Mouse (Mus musculus) gastrocnemius, postnatal 10 days (tissue): ENCODE measurements around the gene Tomm40l. TPM values are rescaled to one million over a fixed set of nuclear protein-coding genes. Genes with fewer than 3 reads are reported as not detected.

ENCODE experiments used
- DNase-seq: peaks from one replicate; pipeline ENCODE4 v3.0.0; 2021; ENCODE audit warnings: mixed read lengths
- total RNA-seq, 2 experiments: library from RNA; stranded (reverse); gene quantifications; 2 replicates each; pipeline ENCODE4 v1.2.3; 2021

Gene Tomm40l
- total RNA-seq, 2 experiments from 2014 or later = 42.2 to 44.7 TPM

DNA sequence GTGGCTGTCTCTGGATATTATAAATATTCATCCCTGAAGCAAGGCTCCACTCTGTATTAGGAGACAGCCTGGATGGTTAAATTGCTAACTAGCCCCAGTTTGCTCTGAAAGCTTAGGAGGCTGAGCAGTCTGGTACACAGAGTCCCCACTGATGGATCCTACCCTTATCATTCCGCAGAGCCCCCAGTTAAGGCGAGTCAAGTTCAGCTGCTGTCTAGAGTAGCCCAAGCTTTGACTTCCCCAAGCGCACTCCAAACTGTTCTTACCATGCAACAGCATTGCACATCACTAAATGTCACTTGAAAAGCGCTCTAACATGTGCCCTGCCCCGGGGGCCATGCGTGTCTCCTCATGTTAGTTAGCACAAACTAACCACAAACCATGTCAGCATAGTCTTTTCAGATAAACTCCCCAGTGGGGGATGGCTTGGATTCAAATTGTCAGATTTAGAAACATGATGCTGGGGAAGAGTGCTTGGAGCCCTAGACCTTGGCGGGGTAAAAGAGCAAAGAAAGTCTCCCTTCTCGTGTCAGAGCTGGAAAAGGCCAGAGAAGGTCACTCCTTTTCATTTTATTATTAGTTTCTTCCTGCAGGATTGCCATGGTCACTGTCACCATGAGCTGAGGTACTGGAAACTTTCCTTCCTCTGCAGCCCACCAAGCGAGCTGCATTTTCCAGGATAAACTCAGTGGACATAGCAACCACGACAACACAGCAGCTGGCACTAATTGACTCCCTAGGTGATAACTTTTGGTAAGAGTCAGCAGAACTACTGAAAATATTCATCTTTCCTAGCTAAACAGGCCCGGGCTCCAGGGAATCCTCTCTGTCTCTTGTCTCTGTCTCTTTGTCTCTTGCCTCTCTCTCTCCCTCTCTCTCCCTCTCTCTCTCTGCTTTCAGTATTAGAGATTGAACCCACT lies 28.1 kb downstream of the Tomm40l start:
- no peak for DNase-seq

DNA sequence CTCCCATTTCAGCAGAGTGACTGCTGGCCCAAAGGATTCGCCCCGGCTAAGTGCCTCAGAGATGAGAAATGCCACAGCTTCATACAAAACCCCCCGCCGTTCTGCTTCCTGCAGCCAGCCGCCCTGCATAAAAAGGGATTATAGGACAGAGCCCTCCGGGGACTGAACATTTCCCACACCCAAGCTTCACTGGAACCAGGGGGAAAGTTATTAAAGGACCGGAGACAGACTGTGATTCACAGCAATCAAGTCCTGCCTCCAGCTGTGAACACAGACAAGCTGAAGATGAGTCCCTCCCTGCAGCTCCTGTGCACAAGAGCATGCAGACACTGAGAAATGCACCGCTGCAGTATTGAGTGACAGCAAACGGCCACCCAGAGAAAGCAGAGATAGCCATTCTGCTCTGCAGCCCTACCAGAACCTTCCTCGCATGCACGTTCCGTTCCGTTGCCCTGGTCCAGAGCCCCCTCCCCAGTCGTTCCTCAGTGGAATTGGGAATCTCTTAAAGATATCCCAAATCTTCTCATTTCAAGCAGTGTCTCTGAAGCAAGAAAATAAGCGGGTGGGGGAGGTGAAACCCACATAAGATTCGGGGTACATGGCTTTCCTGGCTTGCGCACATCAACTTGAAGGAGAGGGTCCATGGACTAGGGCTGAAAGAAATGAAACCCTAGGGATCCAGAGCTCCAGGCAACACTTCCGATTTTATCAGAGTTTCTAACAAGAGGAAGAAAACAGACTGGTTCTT lies 29.0 kb downstream of the Tomm40l start:
- no peak for DNase-seq

DNA sequence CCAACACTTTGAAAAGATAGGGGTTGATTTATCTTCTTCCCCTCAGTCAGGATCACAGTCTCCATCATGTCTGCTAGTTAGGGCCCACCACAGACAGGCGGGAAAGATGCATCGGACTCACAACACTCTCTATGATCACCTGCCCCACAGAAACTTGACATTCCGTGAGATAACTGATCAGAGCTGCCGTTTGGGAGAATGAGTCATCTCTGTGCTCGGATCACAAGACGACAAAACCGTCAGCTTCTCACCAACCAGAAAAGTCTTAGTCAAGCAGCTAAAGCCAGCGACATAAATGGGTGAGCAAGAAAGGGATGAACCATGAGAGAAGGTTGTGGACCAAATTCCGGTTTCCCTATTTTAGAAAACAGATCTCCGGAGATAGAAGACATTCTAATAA lies 30.0 kb downstream of the Tomm40l start:
- DNase-seq = no peak

DNA sequence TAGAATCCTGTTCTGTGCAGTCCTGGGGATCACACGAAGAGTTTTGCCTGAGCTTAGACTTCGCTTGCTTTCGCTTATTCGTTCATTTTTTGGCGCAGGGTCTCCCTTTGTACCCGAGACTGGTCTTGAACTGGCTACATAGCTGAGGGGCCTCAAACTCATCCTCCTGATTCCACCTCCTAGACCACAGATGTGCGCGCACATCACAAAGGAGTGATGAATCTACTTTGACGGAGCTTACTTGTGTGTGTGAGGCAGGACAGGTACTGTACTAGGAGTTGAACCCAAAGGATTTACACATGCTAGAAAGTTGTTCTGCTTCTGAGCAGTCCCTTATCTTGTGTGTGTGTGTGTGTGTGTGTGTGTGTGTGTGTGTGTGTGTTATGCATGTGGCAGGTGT lies 31.5 kb downstream of the Tomm40l start:
- DNase-seq = no peak

DNA sequence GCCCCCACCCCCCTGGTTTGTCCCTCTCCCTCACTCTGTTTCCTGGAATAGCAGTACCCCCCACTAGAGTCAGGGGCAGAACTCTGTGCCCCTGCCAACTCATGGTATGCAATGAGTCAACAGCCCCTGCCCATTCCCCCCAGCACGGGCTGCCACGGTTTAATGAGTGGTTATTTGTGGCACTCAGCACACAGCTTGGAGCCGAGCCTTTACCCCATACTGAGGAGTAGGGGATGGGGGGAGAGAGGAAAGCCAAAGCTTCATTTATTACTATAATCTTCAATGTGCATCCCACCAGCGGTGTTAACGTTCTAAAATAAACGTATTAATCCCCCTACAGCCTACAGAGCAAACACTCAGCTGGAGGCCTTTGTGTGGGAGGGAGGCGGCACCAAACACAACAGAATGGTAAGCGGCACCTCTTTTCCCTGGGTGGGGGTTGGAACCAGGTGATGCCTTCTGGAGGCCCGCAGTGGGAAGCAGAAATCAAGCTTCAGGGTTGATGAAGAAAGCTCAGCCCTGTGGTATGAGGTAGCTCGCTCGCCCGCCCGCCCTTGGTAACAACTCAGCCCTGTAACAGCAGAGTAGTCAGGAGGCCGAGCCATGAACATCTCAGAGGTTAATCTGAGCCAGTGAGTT lies 32.7 kb downstream of the Tomm40l start:
- no peak for DNase-seq

DNA sequence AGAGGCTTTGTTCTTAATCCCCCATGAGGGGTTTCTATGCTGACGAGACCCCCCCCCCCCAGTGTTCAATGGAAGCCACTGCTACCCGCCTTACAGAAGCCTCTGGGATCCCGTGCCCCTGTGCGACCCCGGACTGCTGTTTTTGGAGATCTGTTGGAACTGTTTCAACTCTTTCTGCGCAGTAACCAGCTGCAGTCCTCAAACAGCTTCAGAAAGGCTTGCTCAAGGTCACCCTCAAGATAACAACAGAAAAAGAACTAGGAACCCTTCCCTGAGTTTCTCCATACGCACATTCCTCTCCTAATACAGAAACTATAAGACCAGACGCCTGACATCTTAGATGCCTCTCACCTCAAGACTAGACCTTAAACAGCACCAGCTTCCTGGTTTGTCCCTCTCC lies 33.3 kb downstream of the Tomm40l start:
- DNase-seq = no peak

DNA sequence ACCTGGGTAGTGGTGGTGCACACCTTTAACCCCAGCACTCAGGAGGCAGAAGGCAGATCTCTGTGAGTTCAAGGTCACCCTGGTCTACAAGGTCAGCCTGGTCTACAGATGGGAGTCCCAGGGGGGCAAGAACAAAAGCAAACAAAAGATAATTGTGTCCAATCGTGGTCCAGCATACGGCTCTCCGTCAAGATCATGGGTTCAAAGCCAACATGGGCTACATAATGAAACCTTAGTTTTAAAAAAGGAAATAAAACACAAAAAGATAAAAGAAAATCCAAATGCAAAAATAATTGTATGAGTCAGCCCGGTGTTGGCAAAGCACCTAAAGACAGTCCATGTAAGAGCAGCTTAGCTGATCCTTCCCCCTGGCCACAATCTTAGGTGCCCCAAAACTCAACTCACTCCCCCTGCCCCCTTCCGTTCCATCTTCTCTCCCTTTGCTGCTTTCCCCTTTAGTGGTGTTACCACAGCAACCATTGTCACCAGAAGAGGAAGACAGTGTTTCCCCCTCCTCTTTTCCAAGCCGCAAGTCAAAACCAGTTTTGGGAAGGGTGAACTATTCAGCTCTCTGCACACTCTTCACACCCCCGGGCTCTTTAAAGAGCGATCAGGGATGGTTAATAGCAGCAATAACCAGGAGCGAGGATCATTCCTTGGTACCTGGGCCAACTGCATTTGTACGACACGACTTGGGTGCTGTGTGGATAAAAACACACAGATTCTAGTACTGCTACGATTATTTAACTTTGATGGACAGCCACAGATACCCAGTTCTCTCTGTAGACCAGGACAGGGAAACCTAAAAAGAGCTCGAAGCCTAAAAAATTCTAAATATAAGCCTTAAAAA lies 34.2 kb downstream of the Tomm40l start:
- no peak for DNase-seq

DNA sequence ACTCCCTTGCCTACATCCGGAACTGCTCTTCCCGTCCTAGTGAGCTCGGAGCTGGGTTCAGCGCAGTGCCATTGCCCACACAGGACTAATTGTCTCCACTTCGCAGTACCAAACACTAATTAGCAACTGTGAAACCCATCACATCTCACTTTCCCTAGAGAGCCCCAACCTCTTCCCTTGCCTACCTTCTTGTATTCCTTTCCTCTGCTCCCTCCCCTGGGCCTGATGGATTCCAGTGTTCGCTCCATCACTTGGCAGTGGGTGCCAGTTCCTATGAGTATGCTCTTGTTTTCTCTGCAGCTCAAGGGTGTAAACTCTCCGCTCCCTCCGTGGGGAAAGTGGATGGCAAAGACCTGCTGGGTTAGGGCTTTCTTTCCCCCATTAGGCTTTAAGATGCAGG lies 36.7 kb downstream of the Tomm40l start:
- DNase-seq = no peak

DNA sequence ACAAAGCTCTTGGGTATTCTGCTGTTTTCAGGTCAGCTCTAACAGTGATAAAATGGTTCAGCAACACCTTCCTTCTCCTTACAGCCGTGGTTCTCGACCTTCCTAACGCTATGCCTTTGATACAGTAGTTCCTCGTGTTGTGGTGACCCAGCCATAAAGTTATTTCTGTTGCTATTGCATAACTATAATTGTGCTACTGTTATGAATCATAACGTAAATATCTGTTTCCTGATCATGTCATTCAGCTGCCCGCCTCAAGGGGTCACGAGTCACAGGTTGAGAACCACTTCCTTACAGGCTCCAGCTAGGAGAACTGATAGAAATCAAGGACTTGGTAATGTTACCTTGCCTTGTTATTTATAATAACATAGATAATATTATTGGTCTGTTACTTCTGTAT lies 38.0 kb downstream of the Tomm40l start:
- DNase-seq = no peak

DNA sequence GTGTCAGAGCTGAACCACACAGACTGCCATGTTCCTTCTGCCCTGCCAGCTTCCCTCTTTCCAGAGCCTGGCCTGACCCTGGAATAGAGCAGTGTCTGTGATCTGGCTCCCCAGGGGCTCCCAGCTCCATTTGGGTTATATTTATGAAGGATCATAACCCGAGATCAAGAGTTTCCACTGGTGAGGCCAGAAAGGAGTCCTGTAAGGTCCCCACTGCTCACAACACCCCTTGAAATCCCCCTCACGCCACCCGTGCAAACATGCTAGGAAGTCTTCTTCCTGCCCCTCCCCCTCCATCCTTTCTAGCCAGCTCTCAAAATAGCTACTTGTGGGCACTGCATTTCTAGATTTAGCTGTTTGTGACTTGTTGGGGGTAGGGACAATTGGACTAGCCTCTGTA lies 38.7 kb downstream of the Tomm40l start:
- no peak for DNase-seq

DNA sequence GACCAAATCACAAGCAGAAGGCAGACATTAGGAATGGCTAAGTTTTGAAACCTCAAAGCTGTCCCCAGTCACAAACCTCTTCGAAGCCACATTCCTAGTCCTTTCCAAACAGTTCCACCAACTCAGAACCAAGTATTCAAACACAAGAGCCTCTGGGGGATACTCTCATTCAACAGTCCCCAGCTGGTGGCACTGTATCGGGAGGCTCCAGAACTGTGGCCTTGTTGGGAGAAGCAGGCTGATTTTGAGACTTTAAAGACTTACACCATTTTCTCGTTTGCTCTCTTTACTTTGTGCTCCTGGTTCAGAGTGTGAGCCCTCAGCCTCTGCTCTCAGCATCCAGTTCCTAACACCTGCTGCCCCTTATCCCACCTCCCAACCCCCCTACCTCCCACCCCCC lies 39.3 kb downstream of the Tomm40l start:
- no peak for DNase-seq

DNA sequence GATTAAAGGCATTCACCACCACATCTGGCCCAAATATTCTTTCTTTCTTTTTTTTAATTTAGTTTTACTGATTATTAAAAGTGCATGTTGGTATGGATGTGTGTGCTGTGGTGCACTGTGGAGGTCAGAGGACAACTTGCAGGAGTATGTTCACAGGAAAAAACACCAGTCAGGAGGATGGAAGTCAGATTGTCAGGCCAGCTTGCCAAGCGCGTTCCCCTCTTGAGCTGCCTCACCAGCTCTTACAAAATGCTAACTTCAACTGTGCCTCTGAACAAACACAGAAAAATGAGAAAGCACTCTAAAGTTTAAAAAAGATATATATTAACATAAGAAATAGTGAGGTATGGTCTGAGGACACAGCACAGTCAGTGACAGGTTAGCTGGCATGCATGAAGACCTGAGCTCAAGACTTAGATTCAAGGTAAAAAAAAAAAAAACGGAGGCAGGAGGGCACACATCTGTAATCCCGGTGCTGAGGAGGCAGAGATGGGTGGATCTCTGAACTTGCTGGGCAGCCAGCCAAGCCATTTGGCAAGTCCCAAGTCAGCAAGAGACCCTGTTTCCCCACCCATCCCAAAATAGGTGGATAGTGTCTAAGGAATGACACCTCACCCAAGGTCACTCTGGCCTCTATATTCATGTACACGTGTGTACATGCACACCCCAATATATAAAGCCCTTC lies 42.7 kb downstream of the Tomm40l start:
- no peak for DNase-seq

DNA sequence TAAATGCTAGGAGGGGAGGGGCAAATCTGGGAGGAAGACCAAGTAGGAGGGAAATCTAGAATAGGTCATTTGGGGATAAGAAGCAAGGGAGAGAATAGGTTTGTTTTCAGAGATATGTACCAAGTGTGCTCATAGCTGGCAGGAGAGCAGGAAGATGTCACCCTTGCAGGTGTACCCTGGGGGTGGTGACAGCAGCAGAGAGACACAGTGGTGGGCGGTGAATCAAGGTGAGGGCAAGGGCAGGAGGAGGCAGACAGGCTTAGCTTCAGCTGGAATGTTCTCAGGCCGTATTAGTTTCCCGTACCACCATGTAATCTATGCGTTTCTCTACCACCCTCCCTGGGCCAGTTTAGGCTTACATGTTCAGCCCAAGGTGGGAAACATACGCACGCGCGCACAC lies 49.5 kb downstream of the Tomm40l start:
- no peak for DNase-seq

DNA sequence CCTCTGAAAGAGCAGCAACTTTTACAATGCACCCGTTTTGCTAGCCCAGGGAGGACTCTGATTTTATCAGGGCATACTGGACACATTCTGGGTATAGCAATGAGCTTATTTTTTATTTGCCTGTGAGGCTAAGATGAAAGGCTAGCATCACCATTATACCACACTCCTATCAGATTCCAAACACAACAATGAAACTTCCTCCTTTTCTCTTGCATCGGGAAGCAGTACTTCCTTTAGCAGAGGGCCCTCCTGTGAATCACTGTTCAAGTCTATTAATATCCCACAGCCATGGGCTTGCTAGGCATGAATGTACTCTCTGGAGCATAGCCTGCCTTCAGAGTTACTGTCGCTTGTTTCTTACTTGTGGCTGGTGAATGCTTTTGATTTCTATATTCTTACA lies 51.2 kb downstream of the Tomm40l start:
- DNase-seq = no peak

DNA sequence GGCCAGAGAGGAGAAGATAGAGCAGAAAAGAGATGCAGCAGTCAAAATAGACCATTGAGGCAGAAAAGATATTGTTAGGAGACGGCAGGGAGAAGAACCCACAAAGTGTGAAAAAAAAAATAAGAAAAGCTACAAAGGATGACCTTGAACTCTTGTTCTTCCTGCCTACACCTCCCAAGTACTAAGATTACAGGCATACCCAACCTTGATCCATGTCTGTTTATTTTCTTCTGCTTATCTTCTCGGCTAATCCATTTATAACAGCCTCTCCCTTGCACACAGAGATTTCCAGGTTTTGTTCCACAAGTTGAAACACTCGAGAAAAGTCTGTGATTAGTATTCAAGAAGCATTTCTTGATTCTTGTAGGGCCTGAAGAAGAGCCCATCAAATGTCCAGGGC lies 52.4 kb downstream of the Tomm40l start:
- DNase-seq = no peak

DNA sequence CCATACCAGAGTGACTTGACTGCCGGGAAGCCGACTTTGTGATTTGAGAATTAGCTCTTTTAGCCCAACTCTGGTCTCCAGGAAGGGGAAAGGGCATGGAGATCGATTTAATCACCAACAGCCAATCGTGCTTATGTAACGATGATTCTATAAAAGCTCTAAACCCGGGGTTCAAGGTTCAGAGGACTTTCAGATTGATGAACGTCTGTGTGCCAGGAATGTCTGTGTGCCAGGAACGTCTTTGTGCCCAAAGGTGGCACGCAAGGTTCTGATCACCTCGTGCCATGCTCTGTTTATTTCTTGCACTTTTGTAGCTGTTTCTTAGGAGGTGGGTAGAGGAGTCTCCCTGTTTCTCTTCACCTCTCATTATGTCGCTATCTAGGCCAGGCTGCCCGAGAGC lies 53.4 kb downstream of the Tomm40l start:
- DNase-seq = no peak

Other genes with a start within 250 kb of the Tomm40l start
- gene Fcgr2b, start 246.0 kb downstream of the Tomm40l start, total RNA-seq = 1 to 10 TPM; 6.2 to 6.9 TPM
- under 1 TPM; 0.19 to 0.41 TPM for gene Fcgr4, start 203.6 kb downstream of the Tomm40l start, total RNA-seq
- 1 to 10 TPM; 9.3 to 9.4 TPM for gene Fcgr3, start 157.6 kb downstream of the Tomm40l start, total RNA-seq
- 1 to 10 TPM; 1.2 to 1.8 TPM for gene Cfap126, start 108.6 kb downstream of the Tomm40l start, total RNA-seq
- gene Sdhc, start 71.9 kb downstream of the Tomm40l start, total RNA-seq = 100 to 1,000 TPM; 568 to 707 TPM
- 100 to 1,000 TPM; 478 to 752 TPM for gene Mpz, start 71.8 kb downstream of the Tomm40l start, total RNA-seq
- gene Pcp4l1, start 26.2 kb downstream of the Tomm40l start, total RNA-seq = 10 to 100 TPM; 11.6 to 11.8 TPM
- not detected for gene Nr1i3, start 8.5 kb downstream of the Tomm40l start, total RNA-seq
- 1 to 10 TPM in 1 of 2 experiments, not detected in 1; 4.2 TPM for gene Apoa2, start 2.5 kb upstream of the Tomm40l start, total RNA-seq
- 10 to 100 TPM; 10.4 to 13.3 TPM for gene Fcer1g, start 11.9 kb upstream of the Tomm40l start, total RNA-seq
- gene Adamts4, start 27.9 kb upstream of the Tomm40l start, total RNA-seq = 1 to 10 TPM; 3.9 to 8.0 TPM
- gene Ndufs2, start 28.9 kb upstream of the Tomm40l start, total RNA-seq = 100 to 1,000 TPM; 468 to 578 TPM
- 10 to 100 TPM; 11.0 to 17.6 TPM for gene B4galt3, start 47.8 kb upstream of the Tomm40l start, total RNA-seq
- gene Ppox, start 58.7 kb upstream of the Tomm40l start, total RNA-seq = 10 to 100 TPM; 11.6 to 15.1 TPM
- gene Usp21, start 65.5 kb upstream of the Tomm40l start, total RNA-seq = 10 to 100 TPM; 15.3 to 19.7 TPM
- gene Ufc1, start 72.5 kb upstream of the Tomm40l start, total RNA-seq = 10 to 100 TPM; 81.8 to 87.9 TPM
- gene Dedd, start 106.6 kb upstream of the Tomm40l start, total RNA-seq = 10 to 100 TPM; 30.3 to 31.2 TPM
- gene Nit1, start 123.1 kb upstream of the Tomm40l start, total RNA-seq = 10 to 100 TPM; 20.1 to 22.5 TPM
- 100 to 1,000 TPM; 104 to 113 TPM for gene Pfdn2, start 123.2 kb upstream of the Tomm40l start, total RNA-seq
- gene Klhdc9, start 138.3 kb upstream of the Tomm40l start, total RNA-seq = under 1 TPM; 0.31 to 0.61 TPM
- gene Nectin4, start 147.6 kb upstream of the Tomm40l start, total RNA-seq = under 1 TPM; 0.07 to 0.20 TPM
- gene Arhgap30, start 166.4 kb upstream of the Tomm40l start, total RNA-seq = 1 to 10 TPM; 1.7 to 2.3 TPM
- 10 to 100 TPM; 31.5 to 32.4 TPM for gene Usf1, start 188.8 kb upstream of the Tomm40l start, total RNA-seq
- gene Tstd1, start 196.4 kb upstream of the Tomm40l start, total RNA-seq = under 1 TPM; 0.82 to 0.90 TPM
- 10 to 100 TPM; 13.9 to 15.0 TPM for gene F11r, start 215.0 kb upstream of the Tomm40l start, total RNA-seq